Mouse (Mus musculus) limb, embryonic 15.5 days (tissue): ENCODE data around the gene Lamb2. TPM values are rescaled to one million over a fixed set of nuclear protein-coding genes. Genes with fewer than 3 reads are reported as not detected.
A peak's percentile ranks its signal among the peaks of the same experiment; 100 is the strongest.

ENCODE experiments used
- ATAC-seq: fragments of 200-750 bp; cut with Nextera tagmentation; 2 replicates; pipeline ENCODE4 v1.8.0; 2017; ENCODE audit warnings: low read depth, moderate TSS enrichment; ENCODE audit not compliant: insufficient number of reproducible peaks, low FRiP score, low TSS enrichment
- H3K27ac ChIP-seq: fragments of 300-500 bp; sonication (generic); 2 replicates; pipeline ENCODE4 v1.5.1; 2015; ENCODE audit warnings: moderate library complexity, mild to moderate bottlenecking, inconsistent platforms
- H3K27me3 ChIP-seq: fragments of 300-500 bp; sonication (generic); 2 replicates; pipeline ENCODE4 v1.6.1; 2015; ENCODE audit warnings: inconsistent platforms
- H3K36me3 ChIP-seq: fragments of 300-500 bp; sonication (generic); 2 replicates; pipeline ENCODE4 v1.6.1; 2015; ENCODE audit warnings: inconsistent platforms
- H3K4me1 ChIP-seq: fragments of 300-500 bp; sonication (generic); 2 replicates; pipeline ENCODE4 v1.6.1; 2015; ENCODE audit warnings: inconsistent platforms
- H3K4me2 ChIP-seq: fragments of 300-500 bp; sonication (generic); 2 replicates; pipeline ENCODE4 v1.6.1; 2015; ENCODE audit warnings: mild to moderate bottlenecking, inconsistent platforms
- H3K4me3 ChIP-seq: fragments of 300-500 bp; sonication (generic); 2 replicates; pipeline ENCODE4 v1.5.1; 2015; ENCODE audit warnings: mild to moderate bottlenecking, inconsistent platforms
- H3K9ac ChIP-seq: fragments of 300-500 bp; sonication (generic); 2 replicates; pipeline ENCODE4 v1.6.1; 2015; ENCODE audit warnings: inconsistent platforms
- H3K9me3 ChIP-seq: fragments of 300-500 bp; sonication (generic); 2 replicates; pipeline ENCODE4 v1.6.1; 2016; ENCODE audit warnings: inconsistent platforms
- WGBS: fragments of 180-500 bp; shearing (Covaris S2); methylation state at CpG from one replicate; pipeline ENCODE4 v1.1.7; 2015; 5-methylcytosine and 5-hydroxymethylcytosine counted together
- polyA plus RNA-seq: library from polyadenylated mRNA; unstranded; fragments of >200 nt; fragmentation: Nextera tagmentation; extraction: Ambion mirVana; gene quantifications from 2 replicates; pipeline ENCODE4 v1.2.1, GENCODE M21; 2015

Lamb2 gene
- polyA plus RNA-seq = 78.4 and 79.9 TPM in 2 replicates

- peak within 1 kb of the TSS; percentile 65 for H3K9ac ChIP-seq
- H3K36me3 ChIP-seq = peaks cover 37% of the 10 kb centered on the region
- H3K4me1 ChIP-seq = peaks cover 28% of the 10 kb centered on the region
- peak within 1 kb of the TSS; percentile 85 for H3K4me2 ChIP-seq
- no peaks in the 10 kb centered on the region for H3K27me3 ChIP-seq
- H3K27ac ChIP-seq = peak within 1 kb of the TSS; percentile 92
- H3K4me3 ChIP-seq = peak within 1 kb of the TSS; percentile 65
- peak; percentile 57; the same call in 1 of the 2 replicates for ATAC-seq
- H3K9me3 ChIP-seq = no peaks in the 10 kb centered on the region
- WGBS = 7% methylated on average over 10 of the region's 10 CpGs
Measured at GRCm38 (mm10) chr9:108479721-108480351, at the start of gene Lamb2. Gene Lamb2, plus strand, starts transcription at chr9:108479736.

- Histone ChIP-seq H3K4me3 (peak overlapping the region; percentile 30), H3K4me1 (0 out of 2 replicates have a peak, but pooled peaks cover 6% of the 10 kb centered on the region), H3K27me3 (no peaks in the 10 kb centered on the region), H3K4me2 (peak overlapping the region; percentile 52), H3K9me3 (no peaks in the 10 kb centered on the region), H3K27ac (no peak overlapping the region), H3K36me3 (no peaks in the 10 kb centered on the region), H3K9ac (no peak overlapping the region)
- WGBS = 50% methylated on average over 32 of the region's 32 CpGs
- no peak for ATAC-seq
Measured at GRCm38 (mm10) chr9:108431431-108432067, 48.0 kb upstream of the Lamb2 start.

GRCm38 (mm10) chr9:108436182-108436581 lies 43.4 kb upstream of the Lamb2 start, which contains the start of gene BC048562:
Gene BC048562, plus strand, starts transcription at chr9:108436482.
- no peaks in the 10 kb centered on the region for H3K9me3 ChIP-seq
- H3K27ac ChIP-seq = no peak within 1 kb of the TSS
- H3K36me3 ChIP-seq = no peaks in the 10 kb centered on the region
- no peak within 1 kb of the TSS for H3K4me2 ChIP-seq
- WGBS = 80% methylated on average over 3 of the region's 3 CpGs
- 0 out of 2 replicates have a peak, but pooled peaks cover 17% of the 10 kb centered on the region for H3K4me1 ChIP-seq
- H3K27me3 ChIP-seq = no peaks in the 10 kb centered on the region
- H3K4me3 ChIP-seq = no peak within 1 kb of the TSS
- ATAC-seq = no peak
- no peak within 1 kb of the TSS for H3K9ac ChIP-seq

GRCm38 (mm10) chr9:108439176-108439575 lies 40.4 kb upstream of the Lamb2 start:
- no peak overlapping the region for H3K27ac ChIP-seq
- H3K27me3 ChIP-seq = no peaks in the 10 kb centered on the region
- 68% methylated on average over 6 of the region's 6 CpGs for WGBS
- no peaks in the 10 kb centered on the region for H3K36me3 ChIP-seq
- no peak overlapping the region for H3K4me2 ChIP-seq
- no peak overlapping the region for H3K4me3 ChIP-seq
- H3K9ac ChIP-seq = no peak overlapping the region
- 0 out of 2 replicates have a peak, but pooled peaks cover 17% of the 10 kb centered on the region for H3K4me1 ChIP-seq
- H3K9me3 ChIP-seq = no peaks in the 10 kb centered on the region
- ATAC-seq = no peak

- Histone ChIP-seq H3K36me3 (no peaks in the 10 kb centered on the region), H3K4me2 (no peak overlapping the region), H3K9me3 (no peaks in the 10 kb centered on the region), H3K27ac (no peak overlapping the region), H3K4me3 (no peak overlapping the region), H3K4me1 (peaks cover 20% of the 10 kb centered on the region; the same call in 1 of the 2 replicates), H3K9ac (no peak overlapping the region), H3K27me3 (no peaks in the 10 kb centered on the region)
- ATAC-seq = no peak
- WGBS = 64% methylated on average over 5 of the region's 5 CpGs
Measured at GRCm38 (mm10) chr9:108440485-108440884, 39.1 kb upstream of the Lamb2 start.

- H3K9me3 ChIP-seq = no peaks in the 10 kb centered on the region
- no peak overlapping the region for H3K4me3 ChIP-seq
- H3K4me1 ChIP-seq = peaks cover 24% of the 10 kb centered on the region; the same call in 1 of the 2 replicates
- 0 out of 2 replicates have a peak, but pooled peaks have one; percentile 30 for ATAC-seq
- no peaks in the 10 kb centered on the region for H3K27me3 ChIP-seq
- peak overlapping the region; percentile 43; the same call in 1 of the 2 replicates for H3K27ac ChIP-seq
- H3K36me3 ChIP-seq = no peaks in the 10 kb centered on the region
- H3K4me2 ChIP-seq = no peak overlapping the region
- H3K9ac ChIP-seq = no peak overlapping the region
- 69% methylated on average over 11 of the region's 11 CpGs for WGBS
Measured at GRCm38 (mm10) chr9:108441236-108441919, 38.2 kb upstream of the Lamb2 start.

- no peak overlapping the region for H3K27ac ChIP-seq
- no peak overlapping the region for H3K4me2 ChIP-seq
- H3K4me1 ChIP-seq = peaks cover 24% of the 10 kb centered on the region
- ATAC-seq = no peak
- H3K9me3 ChIP-seq = no peaks in the 10 kb centered on the region
- no peak overlapping the region for H3K9ac ChIP-seq
- WGBS = 61% methylated on average over 9 of the region's 9 CpGs
- H3K4me3 ChIP-seq = no peak overlapping the region
- H3K36me3 ChIP-seq = peaks cover 20% of the 10 kb centered on the region
- no peaks in the 10 kb centered on the region for H3K27me3 ChIP-seq
Measured at GRCm38 (mm10) chr9:108445125-108445524, 34.4 kb upstream of the Lamb2 start.

- no peak overlapping the region for H3K9ac ChIP-seq
- ATAC-seq = no peak
- WGBS = 48% methylated on average over 4 of the region's 4 CpGs
- H3K9me3 ChIP-seq = no peaks in the 10 kb centered on the region
- no peak overlapping the region for H3K4me3 ChIP-seq
- no peaks in the 10 kb centered on the region for H3K27me3 ChIP-seq
- peaks cover 50% of the 10 kb centered on the region for H3K4me1 ChIP-seq
- peaks cover 20% of the 10 kb centered on the region for H3K36me3 ChIP-seq
- H3K27ac ChIP-seq = no peak overlapping the region; the same call in 1 of the 2 replicates
- H3K4me2 ChIP-seq = peak overlapping the region; percentile 90
Measured at GRCm38 (mm10) chr9:108449860-108450259, 29.7 kb upstream of the Lamb2 start.

GRCm38 (mm10) chr9:108450292-108451169 lies 29.0 kb upstream of the Lamb2 start:
- H3K4me1 ChIP-seq = peaks cover 47% of the 10 kb centered on the region

GRCm38 (mm10) chr9:108451170-108451493 lies 28.4 kb upstream of the Lamb2 start:
- Histone ChIP-seq H3K9me3 (no peaks in the 10 kb centered on the region), H3K4me1 (peaks cover 43% of the 10 kb centered on the region)

More at GRCm38 (mm10) chr9:108450292-108451169, 29.0 kb upstream of the Lamb2 start:
- H3K9ac ChIP-seq = no peak overlapping the region
- ATAC-seq = no peak
- H3K9me3 ChIP-seq = no peaks in the 10 kb centered on the region
- peak overlapping the region; percentile 24; the same call in 1 of the 2 replicates for H3K27ac ChIP-seq
- peak overlapping the region; percentile 90 for H3K4me2 ChIP-seq
- peak overlapping the region; percentile 66 for H3K4me3 ChIP-seq
- WGBS = 64% methylated on average over 21 of the region's 21 CpGs
- peaks cover 20% of the 10 kb centered on the region for H3K36me3 ChIP-seq
- no peaks in the 10 kb centered on the region for H3K27me3 ChIP-seq

GRCm38 (mm10) chr9:108451519-108452160 lies 27.9 kb upstream of the Lamb2 start:
- ATAC-seq = no peak
- H3K4me1 ChIP-seq = peaks cover 43% of the 10 kb centered on the region
- WGBS = 40% methylated on average over 6 of the region's 6 CpGs
- no peaks in the 10 kb centered on the region for H3K27me3 ChIP-seq
- H3K4me3 ChIP-seq = peak overlapping the region; percentile 66
- H3K36me3 ChIP-seq = peaks cover 20% of the 10 kb centered on the region
- H3K27ac ChIP-seq = peak overlapping the region; percentile 92
- H3K9ac ChIP-seq = peak overlapping the region; percentile 76
- H3K4me2 ChIP-seq = peak overlapping the region; percentile 90
- H3K9me3 ChIP-seq = no peaks in the 10 kb centered on the region

More at GRCm38 (mm10) chr9:108451170-108451493, 28.4 kb upstream of the Lamb2 start:
- Histone ChIP-seq H3K27ac (no peak overlapping the region), H3K27me3 (no peaks in the 10 kb centered on the region), H3K4me2 (peak overlapping the region; percentile 90), H3K4me3 (peak overlapping the region; percentile 66), H3K36me3 (peaks cover 20% of the 10 kb centered on the region), H3K9ac (no peak overlapping the region)
- WGBS = 82% methylated on average over 6 of the region's 6 CpGs
- no peak for ATAC-seq
